Mouse (Mus musculus) heart, adult 11 months (tissue): Measurements from ENCODE around the gene Hps5.
A peak's percentile ranks its signal among the peaks of the same experiment; 100 is the strongest.

ENCODE experiments used
- DNase-seq: peaks from one replicate; pipeline ENCODE4 v3.0.0; 2022

Gene Hps5

GRCm38 (mm10) chr7:46795287-46796205 lies at the start of gene Hps5, which contains the start of gene Gtf2h1:
Gene Hps5, minus strand, starts transcription at chr7:46796064.
Gene Gtf2h1, plus strand, starts transcription at chr7:46796103.
- peak; percentile 100 for DNase-seq

- DNase-seq, result peak; percentile 99
These were observed 49.5 kb upstream of the Hps5 start for GRCm38 (mm10) chr7:46845211-46845977.

- no peak for DNase-seq
These were observed 47.7 kb upstream of the Hps5 start for GRCm38 (mm10) chr7:46843576-46843975.

- no peak for DNase-seq
These were observed 46.4 kb upstream of the Hps5 start for GRCm38 (mm10) chr7:46842278-46842677.

- no peak for DNase-seq
These were observed 45.1 kb upstream of the Hps5 start, which contains the start of gene Ldha for GRCm38 (mm10) chr7:46840787-46841525. Gene Ldha, plus strand, starts transcription at chr7:46841475.

- DNase-seq, result no peak
These were observed 44.5 kb upstream of the Hps5 start for GRCm38 (mm10) chr7:46840326-46840725.

GRCm38 (mm10) chr7:46839861-46840260 lies 44.0 kb upstream of the Hps5 start:
- no peak for DNase-seq

- peak; percentile 91 for DNase-seq
These were observed 43.6 kb upstream of the Hps5 start for GRCm38 (mm10) chr7:46839446-46839845.

GRCm38 (mm10) chr7:46838891-46839302 lies 43.0 kb upstream of the Hps5 start:
- DNase-seq, result peak; percentile 99

- peak; percentile 98 for DNase-seq
These were observed 42.3 kb upstream of the Hps5 start for GRCm38 (mm10) chr7:46838104-46838671.

GRCm38 (mm10) chr7:46837073-46837472 lies 41.2 kb upstream of the Hps5 start:
- DNase-seq, result peak; percentile 90

GRCm38 (mm10) chr7:46836357-46836756 lies 40.5 kb upstream of the Hps5 start:
- DNase-seq, result peak; percentile 80

GRCm38 (mm10) chr7:46834994-46835610 lies 39.2 kb upstream of the Hps5 start:
- DNase-seq, result peak; percentile 74

- DNase-seq, result no peak
These were observed 37.9 kb upstream of the Hps5 start for GRCm38 (mm10) chr7:46833670-46834255.

GRCm38 (mm10) chr7:46833266-46833665 lies 37.4 kb upstream of the Hps5 start:
- DNase-seq, result peak; percentile 97

- DNase-seq, result peak; percentile 87
These were observed 36.4 kb upstream of the Hps5 start for GRCm38 (mm10) chr7:46832112-46832810.

GRCm38 (mm10) chr7:46831693-46832092 lies 35.8 kb upstream of the Hps5 start:
- DNase-seq, result no peak

- DNase-seq, result peak; percentile 93
These were observed 35.1 kb upstream of the Hps5 start for GRCm38 (mm10) chr7:46830799-46831590.

- peak; percentile 90 for DNase-seq
These were observed 34.0 kb upstream of the Hps5 start for GRCm38 (mm10) chr7:46829911-46830310.

GRCm38 (mm10) chr7:46827803-46828184 lies 31.9 kb upstream of the Hps5 start:
- DNase-seq, result peak; percentile 70
